Mouse (Mus musculus): ENCODE measurements around the gene Zfp180. TPM values are rescaled to one million over a fixed set of nuclear protein-coding genes. Genes with fewer than 3 reads are reported as not detected.

Gene Zfp180
- 32.3 and 35.1 TPM in 2 replicates for polyA plus RNA-seq (2012; rRNA removed)

DNA sequence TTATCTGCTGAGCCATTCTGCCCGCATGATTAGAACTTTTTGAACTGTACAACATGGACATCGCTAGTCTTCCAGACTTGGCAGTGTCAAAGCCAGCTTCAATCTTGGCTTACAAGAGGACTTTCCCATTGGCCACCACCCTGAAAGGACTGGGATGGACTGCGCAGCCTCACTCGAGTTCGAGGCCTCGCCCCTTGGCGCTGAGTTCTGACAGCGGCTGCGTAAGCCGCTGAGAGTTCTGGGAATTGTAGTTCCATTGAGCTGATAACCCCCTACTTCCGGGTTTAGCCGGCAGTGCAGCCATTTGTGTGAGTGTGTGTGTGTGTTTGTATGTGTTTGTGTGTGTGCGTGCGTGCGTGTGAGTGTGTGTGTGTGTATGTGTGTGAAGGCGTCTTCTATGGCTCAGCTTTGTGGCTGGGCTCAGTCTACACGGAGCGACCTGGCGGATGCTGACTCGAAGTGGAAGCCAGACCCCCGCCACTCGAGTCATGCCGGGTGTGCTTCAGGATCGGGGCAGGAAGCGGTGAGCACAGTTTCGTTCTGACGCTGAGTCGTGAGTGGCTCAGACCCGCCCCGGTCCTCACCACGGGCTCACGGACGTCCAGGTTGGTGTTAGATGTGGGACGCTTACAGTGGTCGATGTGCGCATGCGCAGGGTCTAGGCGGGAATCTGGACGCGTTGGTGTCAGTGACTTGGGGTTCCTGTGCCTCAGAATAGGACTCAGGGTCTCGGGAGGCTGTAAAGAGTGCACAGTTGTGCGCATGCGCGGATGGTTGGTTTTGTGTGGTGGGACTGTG is at the start of gene Zfp180:
Gene Zfp180, plus strand, starts transcription at position 291 of the 798 bp plus-strand sequence.

GRCm38 (mm10) chr7:24052660-24053304 is 28.9 kb upstream of the Zfp180 start, which contains the start of gene Vmn1r183:
Gene Vmn1r183, plus strand, starts transcription at chr7:24053254.

DNA sequence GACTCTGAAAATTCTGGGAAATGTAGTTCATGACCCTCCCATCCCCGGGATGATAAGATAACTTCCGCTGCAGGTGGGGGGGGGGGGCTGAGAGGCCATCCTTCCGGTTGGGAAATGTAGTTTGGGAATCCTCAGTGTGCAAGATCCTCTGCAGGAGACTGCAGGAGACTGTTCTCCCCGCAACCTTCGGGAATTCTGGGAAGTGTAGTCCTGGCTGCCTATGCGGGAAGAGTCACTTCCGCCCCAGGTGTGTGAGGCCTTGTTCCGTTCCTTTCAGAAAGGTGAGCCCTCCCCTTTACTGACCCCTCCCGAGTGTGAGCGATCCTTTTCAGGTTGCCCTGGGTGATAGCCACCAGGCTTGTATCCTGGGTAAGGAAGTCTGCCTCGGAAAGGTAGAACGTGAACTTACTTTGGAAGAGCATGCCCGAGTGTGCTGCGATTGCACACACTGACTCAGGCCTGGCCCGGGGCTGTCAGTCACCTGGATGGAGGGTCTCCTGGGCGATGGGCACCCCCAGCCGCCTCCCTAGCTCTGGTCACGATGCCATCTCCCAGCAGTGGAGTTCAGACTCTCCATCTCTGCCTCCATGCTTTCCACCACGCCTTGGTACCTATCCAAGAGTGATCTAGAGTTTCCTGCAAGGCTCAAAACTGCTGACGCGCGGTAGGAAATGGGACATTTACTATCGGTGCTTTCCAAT is 30.6 kb downstream of the Zfp180 start, which contains the start of gene Zfp112:
Gene Zfp112, plus strand, starts transcription at position 159 of the 701 bp plus-strand sequence.

DNA sequence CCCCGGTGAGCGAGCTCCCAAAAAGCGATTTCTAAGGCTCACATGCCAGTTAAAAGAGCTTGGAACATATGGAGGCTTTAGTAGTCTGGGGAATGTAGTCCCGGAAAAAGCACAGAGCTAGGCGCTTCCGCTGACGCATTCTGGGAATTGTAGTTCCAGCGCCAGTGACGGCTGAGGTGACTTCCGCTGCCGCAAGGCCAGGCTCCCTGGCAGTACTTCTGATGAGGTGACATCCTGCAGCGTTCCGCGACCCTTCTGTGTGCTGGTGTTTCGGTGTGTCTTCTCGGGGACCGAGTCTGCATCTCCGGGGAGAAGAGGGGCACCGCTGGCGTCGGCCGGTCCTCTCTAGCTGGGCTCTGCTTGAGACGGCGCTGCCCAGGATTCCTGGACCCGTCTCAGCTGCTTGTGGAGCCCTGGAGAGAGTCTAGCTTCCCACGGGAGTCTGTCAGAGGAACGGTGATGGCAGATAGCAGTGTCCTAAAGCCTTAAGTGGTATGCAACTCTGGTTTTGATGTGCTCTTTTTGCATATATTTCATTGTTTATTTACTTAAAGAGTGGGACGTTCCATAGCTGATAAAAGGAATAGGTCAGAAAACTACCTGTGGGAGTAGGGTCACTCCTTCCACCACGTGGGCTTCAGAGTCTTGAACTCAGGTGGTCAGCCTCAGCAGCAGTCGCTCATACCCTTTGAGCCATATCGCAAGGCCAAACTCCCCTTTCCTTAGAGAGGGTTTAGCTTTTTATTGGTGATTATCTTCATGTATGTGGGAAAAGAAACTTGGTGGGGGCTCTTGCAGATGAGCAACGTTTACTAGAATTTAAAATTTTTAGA is 52.5 kb downstream of the Zfp180 start, which contains the start of gene Zfp235:
Gene Zfp235, plus strand, starts transcription at position 174 of the 833 bp plus-strand sequence.

Other genes starting within 250 kb of the Zfp180 start
- gene Vmn1r176, start 244.6 kb upstream of the Zfp180 start, polyA plus RNA-seq (2012; rRNA removed), result not detected in 2 replicates
- gene Vmn1r177, start 215.5 kb upstream of the Zfp180 start, polyA plus RNA-seq (2012; rRNA removed), result not detected in 2 replicates
- gene Vmn1r178, start 189.9 kb upstream of the Zfp180 start, polyA plus RNA-seq (2012; rRNA removed), result not detected in 2 replicates
- not detected in 2 replicates for gene Vmn1r179, start 154.9 kb upstream of the Zfp180 start, polyA plus RNA-seq (2012; rRNA removed)
- gene Vmn1r180, start 131.3 kb upstream of the Zfp180 start, polyA plus RNA-seq (2012; rRNA removed), result not detected in 2 replicates
- not detected in 2 replicates for gene Vmn1r181, start 107.3 kb upstream of the Zfp180 start, polyA plus RNA-seq (2012; rRNA removed)
- not detected in 2 replicates for gene V1rd19, start 80.2 kb upstream of the Zfp180 start, polyA plus RNA-seq (2012; rRNA removed)
- not detected in 2 replicates for gene Vmn1r183, start 28.7 kb upstream of the Zfp180 start, polyA plus RNA-seq (2012; rRNA removed)
- 2.6 and 3.6 TPM in 2 replicates for gene Zfp112, start 30.4 kb downstream of the Zfp180 start, polyA plus RNA-seq (2012; rRNA removed)
- gene Zfp235, start 52.2 kb downstream of the Zfp180 start, polyA plus RNA-seq (2012; rRNA removed), result 9.4 and 12.1 TPM in 2 replicates
- gene Zfp114, start 93.1 kb downstream of the Zfp180 start, polyA plus RNA-seq (2012; rRNA removed), result 2.0 and 3.0 TPM in 2 replicates
- gene Zfp111, start 129.5 kb downstream of the Zfp180 start, polyA plus RNA-seq (2012; rRNA removed), result 6.3 and 7.0 TPM in 2 replicates
- gene Zfp109, start 155.6 kb downstream of the Zfp180 start, polyA plus RNA-seq (2012; rRNA removed), result 3.0 and 4.6 TPM in 2 replicates
- 1.5 and 3.2 TPM in 2 replicates for gene Zfp108, start 172.9 kb downstream of the Zfp180 start, polyA plus RNA-seq (2012; rRNA removed)
- gene Zfp93, start 188.5 kb downstream of the Zfp180 start, polyA plus RNA-seq (2012; rRNA removed), result 4.5 and 6.8 TPM in 2 replicates
- gene Zfp61, start 219.3 kb downstream of the Zfp180 start, polyA plus RNA-seq (2012; rRNA removed), result 46.2 and 50.8 TPM in 2 replicates
- gene Zfp94, start 234.7 kb downstream of the Zfp180 start, polyA plus RNA-seq (2012; rRNA removed), result 15.5 and 18.2 TPM in 2 replicates

All from central nervous system, embryonic 11.5 days (tissue).